Mouse (Mus musculus) midbrain, embryonic 14.5 days (tissue): Measurements from ENCODE around the gene Sirt7. TPM values are rescaled to one million over a fixed set of nuclear protein-coding genes. Genes with fewer than 3 reads are reported as not detected.

Experiments
- ATAC-seq: fragments of 200-750 bp; cut with Nextera tagmentation; 2 replicates; pipeline ENCODE4 v1.8.0; 2017; ENCODE audit warnings: moderate number of reproducible peaks, moderate library complexity; ENCODE audit not compliant: low FRiP score, low TSS enrichment
- DNase-seq: peaks from one replicate; pipeline ENCODE4 v3.0.0-alpha.2; 2015
- H3K27ac ChIP-seq: fragments of 300-500 bp; sonication (generic); replicated peaks from 2 replicates; pipeline ENCODE4 v1.5.1; 2014; ENCODE audit warnings: mild to moderate bottlenecking, low read depth, low read length, moderate library complexity
- H3K27me3 ChIP-seq: fragments of 300-500 bp; sonication (generic); 2 replicates; pipeline ENCODE4 v1.6.1; 2014; ENCODE audit warnings: low read length, control low read depth, mixed read lengths; ENCODE audit not compliant: control insufficient read depth, insufficient read depth
- H3K36me3 ChIP-seq: fragments of 300-500 bp; sonication (generic); 2 replicates; pipeline ENCODE4 v1.6.1; 2014; ENCODE audit warnings: low read length, control low read depth; ENCODE audit not compliant: control insufficient read depth, insufficient read depth
- H3K4me1 ChIP-seq: fragments of 300-500 bp; sonication (generic); 2 replicates; pipeline ENCODE4 v1.6.1; 2014; ENCODE audit warnings: mild to moderate bottlenecking, antibody characterized with exemption, low read length, control low read depth; ENCODE audit not compliant: control insufficient read depth, insufficient read depth
- H3K4me2 ChIP-seq: fragments of 300-500 bp; sonication (generic); 2 replicates; pipeline ENCODE4 v1.6.1; 2014; ENCODE audit warnings: mild to moderate bottlenecking, low read length, moderate library complexity
- H3K4me3 ChIP-seq: fragments of 300-500 bp; sonication (generic); replicated peaks from 2 replicates; pipeline ENCODE4 v1.5.1; 2014; ENCODE audit warnings: low read depth, low read length
- H3K9ac ChIP-seq: fragments of 300-500 bp; sonication (generic); replicated peaks from 2 replicates; pipeline ENCODE4 v1.6.1; 2014; ENCODE audit warnings: mild to moderate bottlenecking, low read length, moderate library complexity
- H3K9me3 ChIP-seq: fragments of 300-500 bp; sonication (generic); 2 replicates; pipeline ENCODE4 v1.6.1; 2016; ENCODE audit warnings: low read length, control low read depth, mixed read lengths; ENCODE audit not compliant: control insufficient read depth
- WGBS: fragments of 180-500 bp; shearing (Covaris S2); extraction: QIAGEN DNeasy Blood & Tissue Kit; methylation state at CpG from one replicate; pipeline ENCODE4 v1.1.7; 2014; 5-methylcytosine and 5-hydroxymethylcytosine counted together
- polyA plus RNA-seq: library from polyadenylated mRNA; unstranded; fragments of >200 nt; fragmentation: Nextera tagmentation; extraction: Ambion mirVana; gene quantifications from 2 replicates; pipeline ENCODE4 v1.2.1, GENCODE M21; 2014

Gene Sirt7
- polyA plus RNA-seq, 1 experiment from 2014 or later, result 38.4 TPM

- H3K4me3 ChIP-seq, result peak overlapping the region; percentile 31
- WGBS, result under 1% methylated on average over 93 of the region's 95 CpGs
- ATAC-seq (no peak), DNase-seq (peak; percentile 61)
- peaks cover 11% of the 10 kb centered on the region; the same call in 1 of the 2 replicates for H3K4me1 ChIP-seq
- H3K9me3 ChIP-seq, result no peaks in the 10 kb centered on the region
- peak overlapping the region; percentile 34; the same call in 1 of the 2 replicates for H3K9ac ChIP-seq
- H3K27me3 ChIP-seq, result peaks cover 50% of the 10 kb centered on the region
- no peak overlapping the region for H3K27ac ChIP-seq
- peak overlapping the region; percentile 57 for H3K4me2 ChIP-seq
- H3K36me3 ChIP-seq, result no peaks in the 10 kb centered on the region
Observed at GRCm38 (mm10) chr11:120660301-120661075, 35.4 kb upstream of the Sirt7 start.

GRCm38 (mm10) chr11:120659509-120660300 is 34.7 kb upstream of the Sirt7 start:
- Histone ChIP-seq H3K9me3 (no peaks in the 10 kb centered on the region), H3K4me1 (peaks cover 11% of the 10 kb centered on the region; the same call in 1 of the 2 replicates), H3K27ac (no peak overlapping the region), H3K4me2 (peak overlapping the region; percentile 57), H3K36me3 (no peaks in the 10 kb centered on the region), H3K9ac (0 out of 2 replicates have a peak overlapping the region, but pooled peaks have one; percentile 34), H3K4me3 (peak overlapping the region; percentile 31), H3K27me3 (peaks cover 50% of the 10 kb centered on the region)
- WGBS, result 2% methylated on average over 48 of the region's 50 CpGs
- ATAC-seq (no peak), DNase-seq (peak; percentile 7)

- 0 out of 2 replicates have a peak overlapping the region, but pooled peaks have one; percentile 31 for H3K4me3 ChIP-seq
- H3K4me2 ChIP-seq, result peak overlapping the region; percentile 3; the same call in 1 of the 2 replicates
- H3K4me1 ChIP-seq, result peaks cover 11% of the 10 kb centered on the region; the same call in 1 of the 2 replicates
- H3K36me3 ChIP-seq, result no peaks in the 10 kb centered on the region
- ATAC-seq (no peak), DNase-seq (peak; percentile 78)
- H3K9me3 ChIP-seq, result no peaks in the 10 kb centered on the region
- H3K27ac ChIP-seq, result no peak overlapping the region
- H3K9ac ChIP-seq, result no peak overlapping the region
- peaks cover 50% of the 10 kb centered on the region for H3K27me3 ChIP-seq
- WGBS, result 3% methylated on average over 24 of the region's 24 CpGs
Observed at GRCm38 (mm10) chr11:120658876-120659410, 33.9 kb upstream of the Sirt7 start.

- no peak for ATAC-seq
Observed at GRCm38 (mm10) chr11:120657301-120657700, 32.3 kb upstream of the Sirt7 start.

GRCm38 (mm10) chr11:120654741-120655140 is 29.7 kb upstream of the Sirt7 start:
- Histone ChIP-seq H3K9ac (no peak overlapping the region), H3K4me1 (no peaks in the 10 kb centered on the region), H3K27ac (no peak overlapping the region), H3K4me2 (no peak overlapping the region), H3K4me3 (no peak overlapping the region), H3K9me3 (no peaks in the 10 kb centered on the region), H3K36me3 (no peaks in the 10 kb centered on the region), H3K27me3 (peaks cover 17% of the 10 kb centered on the region)
- 77% methylated on average over 3 of the region's 3 CpGs for WGBS
- ATAC-seq (no peak), DNase-seq (no peak)

More at GRCm38 (mm10) chr11:120657301-120657700, 32.3 kb upstream of the Sirt7 start:
- no peak for DNase-seq
- no peak overlapping the region for H3K4me3 ChIP-seq
- H3K9me3 ChIP-seq, result no peaks in the 10 kb centered on the region
- H3K27ac ChIP-seq, result no peak overlapping the region
- peaks cover 42% of the 10 kb centered on the region for H3K27me3 ChIP-seq
- peaks cover 11% of the 10 kb centered on the region; the same call in 1 of the 2 replicates for H3K4me1 ChIP-seq
- no peaks in the 10 kb centered on the region for H3K36me3 ChIP-seq
- 90% methylated on average over 4 of the region's 4 CpGs for WGBS
- no peak overlapping the region for H3K9ac ChIP-seq
- no peak overlapping the region for H3K4me2 ChIP-seq

GRCm38 (mm10) chr11:120651872-120652271 is 26.8 kb upstream of the Sirt7 start:
- H3K9ac ChIP-seq, result no peak overlapping the region
- H3K9me3 ChIP-seq, result no peaks in the 10 kb centered on the region
- 71% methylated on average over 3 of the region's 3 CpGs for WGBS
- no peak overlapping the region for H3K4me2 ChIP-seq
- no peaks in the 10 kb centered on the region for H3K36me3 ChIP-seq
- H3K27ac ChIP-seq, result no peak overlapping the region
- DNase-seq, result no peak
- ATAC-seq, result no peak
- no peak overlapping the region for H3K4me3 ChIP-seq
- H3K4me1 ChIP-seq, result peaks cover 6% of the 10 kb centered on the region
- H3K27me3 ChIP-seq, result no peaks in the 10 kb centered on the region; the same call in 1 of the 2 replicates

GRCm38 (mm10) chr11:120648001-120648476 is 23.0 kb upstream of the Sirt7 start, which contains the start of gene Myadml2:
Myadml2 (minus strand) TSS chr11:120648158.
- Histone ChIP-seq H3K9ac (peak within 1 kb of the TSS; percentile 38), H3K36me3 (no peaks in the 10 kb centered on the region), H3K9me3 (no peaks in the 10 kb centered on the region), H3K27me3 (no peaks in the 10 kb centered on the region), H3K4me1 (peaks cover 9% of the 10 kb centered on the region), H3K4me2 (peak within 1 kb of the TSS; percentile 44), H3K27ac (no peak within 1 kb of the TSS), H3K4me3 (0 out of 2 replicates have a peak within 1 kb of the TSS, but pooled peaks have one; percentile 11)
- DNase-seq (peak; percentile 51), ATAC-seq (no peak)
- 6% methylated on average over 13 of the region's 13 CpGs for WGBS
